Mouse (Mus musculus): ENCODE results near the gene Cd79b.

The Cd79b gene

DNA sequence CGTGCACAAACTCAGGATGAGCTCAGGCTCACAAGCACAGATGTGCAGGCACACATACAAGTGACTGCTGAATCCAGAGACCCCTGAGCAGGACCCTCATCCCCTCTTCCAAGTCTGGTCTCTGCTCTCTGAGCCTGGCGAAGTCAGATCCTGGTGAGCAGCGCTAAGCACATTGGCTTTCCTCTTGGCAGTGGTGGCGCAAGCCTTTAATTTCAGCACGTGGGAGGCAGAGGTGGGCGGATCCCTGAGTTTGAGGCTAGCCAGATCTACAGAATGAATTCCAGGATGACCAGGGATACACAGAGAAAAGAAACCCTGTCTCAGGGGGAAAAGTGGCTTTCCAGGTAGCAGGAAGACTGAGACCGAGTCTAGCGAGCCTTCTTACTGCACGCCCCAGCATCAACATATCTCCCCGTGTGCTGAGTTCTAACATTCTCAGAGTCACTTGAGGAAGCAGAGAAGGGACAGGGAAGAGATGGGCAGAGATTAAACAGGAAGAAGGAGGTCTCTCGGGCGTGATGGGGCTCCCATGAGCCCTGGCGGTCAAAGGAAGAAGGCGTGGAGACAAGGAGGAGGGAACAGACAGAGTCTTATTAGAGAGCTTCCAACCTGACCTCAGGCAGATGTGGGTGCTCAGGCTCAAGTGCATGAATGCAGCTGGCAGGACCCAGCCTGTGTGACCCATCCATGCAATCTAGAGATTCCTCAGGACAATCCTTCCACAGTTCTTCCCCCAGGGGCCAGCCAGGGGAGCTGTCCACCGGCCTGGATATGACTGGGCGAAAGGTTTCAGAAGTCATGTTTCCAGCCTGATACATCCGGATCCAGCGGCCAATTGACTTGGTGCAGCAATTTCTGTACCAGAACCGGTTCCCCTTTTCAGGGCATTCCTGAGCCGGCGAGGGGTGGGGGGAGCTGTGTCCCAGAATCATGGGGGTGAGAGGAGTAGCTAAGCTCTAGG lies 4.1 kb upstream of the Cd79b start:
- no peak for DNase-seq (ENCODE audit: low spot score in 2 of 2)

DNA sequence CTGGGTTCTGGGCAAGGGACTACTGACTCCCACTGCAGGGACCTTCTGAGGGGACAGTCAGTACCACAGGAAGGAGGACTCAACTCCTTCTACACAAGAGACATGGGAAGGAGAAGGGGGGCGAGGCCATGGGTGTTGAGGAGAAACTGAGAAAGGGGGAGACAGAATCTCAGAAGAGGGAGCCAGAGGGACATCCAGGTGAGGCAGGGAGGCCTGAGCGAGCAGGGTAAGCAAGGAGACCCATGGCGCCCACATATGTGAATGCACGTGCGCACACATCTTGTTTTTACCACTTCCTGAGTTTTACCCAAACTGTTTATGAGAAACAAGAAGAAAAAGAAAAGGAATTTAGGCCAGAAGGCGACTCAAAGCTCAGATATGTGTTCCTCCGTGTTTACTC lies 3.2 kb upstream of the Cd79b start:
- DNase-seq (ENCODE audit: low spot score in 2 of 2): no peak

DNA sequence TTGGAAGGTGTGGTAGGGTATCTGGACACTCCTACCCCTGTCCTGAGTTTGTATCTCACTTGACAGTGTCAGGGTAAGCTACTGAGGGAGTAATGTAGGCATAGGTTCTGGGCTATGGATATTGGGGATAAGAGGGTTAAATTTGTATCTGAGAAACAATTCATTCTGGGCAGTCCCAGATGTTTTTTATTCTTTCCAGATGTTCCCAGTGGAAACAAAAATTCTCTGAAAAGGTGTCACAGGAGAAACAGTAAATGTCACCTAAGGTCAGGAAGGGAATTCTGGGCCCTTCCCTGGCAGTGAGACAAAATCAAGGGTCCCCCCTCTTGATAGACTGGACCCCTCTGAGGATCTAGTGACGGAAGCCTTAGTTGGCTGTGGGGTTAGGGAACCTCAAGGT lies 1.9 kb upstream of the Cd79b start:
- DNase-seq (ENCODE audit: low spot score in 2 of 2): no peak

DNA sequence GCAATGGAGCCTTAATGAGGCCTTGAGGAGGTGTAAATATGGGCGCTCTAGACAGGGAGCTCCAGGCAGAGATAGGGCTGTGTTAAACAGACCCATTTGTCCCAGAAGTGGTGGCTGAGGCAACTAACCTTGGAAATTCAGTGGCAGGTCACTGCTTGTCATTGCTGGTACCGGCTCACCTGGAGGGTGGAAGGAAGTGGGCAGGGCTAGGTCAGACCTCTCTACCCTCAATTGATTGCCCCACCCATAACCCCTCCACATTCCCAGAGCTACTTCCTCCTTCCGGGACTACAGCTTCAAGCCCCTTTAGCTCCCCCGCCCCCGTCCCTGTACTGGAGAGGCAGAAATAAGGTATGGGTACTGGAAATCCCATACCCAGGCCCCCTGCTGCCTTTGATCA lies 1.0 kb downstream of the Cd79b start:
- DNase-seq (ENCODE audit: low spot score in 2 of 2): peak in 1 of 2 experiments; percentile 53

DNA sequence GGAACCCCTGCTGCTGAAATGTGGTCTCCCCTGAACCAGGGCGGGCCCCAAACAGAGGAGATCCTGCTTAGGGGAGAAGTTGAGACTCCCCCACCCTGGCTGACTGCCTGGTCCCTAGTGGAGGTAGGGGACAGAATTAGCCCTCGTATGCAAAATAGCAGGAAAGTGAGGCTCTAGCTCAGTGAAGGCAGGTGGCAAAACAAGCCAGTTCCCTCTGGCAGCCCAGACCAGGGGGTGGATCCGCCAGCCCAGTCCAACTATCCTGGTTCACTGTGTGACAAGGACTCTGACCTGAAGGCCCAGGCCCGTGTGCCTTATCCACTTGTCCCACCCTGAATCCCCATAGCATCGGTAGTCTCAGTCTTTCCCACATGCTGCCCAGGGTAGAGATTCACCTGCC lies 4.4 kb downstream of the Cd79b start:
- peak in 1 of 2 experiments; percentile 72 for DNase-seq (ENCODE audit: low spot score in 2 of 2)

GRCm38 (mm10) chr11:106308162-106308561 lies 6.4 kb downstream of the Cd79b start:
- peak in 1 of 2 experiments; percentile 81 for DNase-seq (ENCODE audit: low spot score in 2 of 2)

DNA sequence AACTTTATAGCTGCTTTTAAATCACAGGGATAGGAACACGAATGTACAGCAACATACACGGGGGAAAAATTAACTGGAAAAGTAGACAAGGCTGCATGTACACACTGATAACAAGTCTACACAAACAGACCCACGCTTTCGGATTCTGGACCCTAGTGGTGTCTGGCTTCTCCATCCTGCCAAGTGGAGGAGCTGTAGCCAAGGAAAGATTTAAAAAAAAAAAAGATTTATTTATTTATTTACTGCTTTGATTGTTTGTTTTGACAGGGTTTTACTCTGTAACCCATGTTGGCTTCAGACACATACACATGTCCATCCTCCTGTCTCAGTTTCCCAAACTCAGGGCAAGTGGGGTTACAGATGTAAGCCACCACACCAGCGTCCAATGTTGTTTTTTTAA lies 7.1 kb downstream of the Cd79b start:
- DNase-seq (ENCODE audit: low spot score in 2 of 2): no peak

DNA sequence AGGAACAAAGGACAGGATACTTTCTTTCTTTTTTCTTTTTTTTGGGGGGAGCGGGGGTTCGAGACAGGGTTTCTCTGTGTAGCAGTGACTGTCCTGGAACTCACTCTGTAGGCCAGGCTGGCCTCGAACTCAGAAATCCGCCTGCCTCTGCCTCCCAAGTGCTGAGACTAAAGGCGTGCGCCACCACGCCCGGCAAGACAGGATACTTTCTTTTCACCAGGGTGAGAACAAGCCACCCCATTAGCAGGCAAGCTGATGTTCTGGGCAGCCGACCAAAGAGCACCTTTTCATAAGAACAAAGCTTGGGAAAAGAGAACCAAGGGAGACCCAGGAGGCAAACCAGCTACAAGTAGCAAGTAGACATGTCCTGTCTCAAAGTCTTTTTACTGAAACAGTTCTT lies 7.8 kb downstream of the Cd79b start:
- DNase-seq (ENCODE audit: low spot score in 2 of 2): no peak

GRCm38 (mm10) chr11:106306065-106306385 lies 8.5 kb downstream of the Cd79b start:
- no peak for DNase-seq (ENCODE audit: low spot score in 2 of 2)

GRCm38 (mm10) chr11:106305348-106306064 lies 9.1 kb downstream of the Cd79b start:
- DNase-seq (ENCODE audit: low spot score in 2 of 2): no peak

DNA sequence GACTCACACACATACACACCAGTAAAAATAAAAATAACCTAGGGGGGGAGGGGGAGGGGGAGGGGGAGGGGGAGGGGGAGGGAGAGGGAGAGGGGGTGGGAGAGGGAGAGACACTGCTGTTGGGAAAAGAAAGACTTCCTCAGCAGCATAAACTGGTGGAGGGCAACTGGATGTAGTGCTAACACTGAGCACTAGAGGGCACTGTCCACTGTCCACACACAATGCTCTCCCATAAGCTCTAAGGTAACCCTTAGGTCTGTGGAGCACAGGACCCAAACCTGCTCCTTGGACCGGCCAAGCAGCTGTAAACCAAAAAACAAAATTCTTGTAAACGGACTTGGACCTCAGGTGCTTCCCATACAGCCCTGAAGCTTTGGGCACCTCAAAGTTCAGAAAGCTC lies 11.9 kb downstream of the Cd79b start:
- DNase-seq (ENCODE audit: low spot score in 2 of 2): peak in 1 of 2 experiments; percentile 79

- no peak for DNase-seq (ENCODE audit: low spot score in 2 of 2)
Observed at GRCm38 (mm10) chr11:106301765-106302164, 12.8 kb downstream of the Cd79b start, which contains the start of gene Gh. Gene Gh (minus strand): TSS chr11:106301865.

GRCm38 (mm10) chr11:106291861-106292260 lies 22.7 kb downstream of the Cd79b start:
- no peak for DNase-seq (ENCODE audit: low spot score in 2 of 2)

- DNase-seq (ENCODE audit: low spot score in 2 of 2): no peak
Observed at GRCm38 (mm10) chr11:106290376-106290775, 24.2 kb downstream of the Cd79b start.

GRCm38 (mm10) chr11:106289369-106289768 lies 25.2 kb downstream of the Cd79b start:
- DNase-seq (ENCODE audit: low spot score in 2 of 2): peak in 1 of 2 experiments; percentile 68

DNA sequence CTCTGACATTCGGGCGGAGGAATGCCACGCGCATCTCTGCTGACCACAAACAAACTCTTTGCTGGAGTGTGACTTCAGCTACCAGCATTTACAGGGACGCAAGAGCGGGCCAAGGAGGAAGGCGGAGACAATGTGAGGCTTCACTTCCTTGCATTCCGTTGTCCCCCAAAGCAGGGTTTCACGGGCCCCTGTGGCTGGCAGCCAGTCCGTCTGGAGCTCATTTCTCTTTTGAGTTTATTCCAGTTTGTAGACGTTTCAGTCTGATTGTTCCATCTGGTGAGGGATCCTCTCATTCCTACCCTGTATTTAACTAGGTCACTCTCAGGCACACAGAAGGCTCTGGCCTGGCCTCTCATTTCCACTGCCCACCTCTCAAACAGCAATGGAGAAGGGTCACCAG lies 27.6 kb downstream of the Cd79b start:
- no peak for DNase-seq (ENCODE audit: low spot score in 2 of 2)

DNA sequence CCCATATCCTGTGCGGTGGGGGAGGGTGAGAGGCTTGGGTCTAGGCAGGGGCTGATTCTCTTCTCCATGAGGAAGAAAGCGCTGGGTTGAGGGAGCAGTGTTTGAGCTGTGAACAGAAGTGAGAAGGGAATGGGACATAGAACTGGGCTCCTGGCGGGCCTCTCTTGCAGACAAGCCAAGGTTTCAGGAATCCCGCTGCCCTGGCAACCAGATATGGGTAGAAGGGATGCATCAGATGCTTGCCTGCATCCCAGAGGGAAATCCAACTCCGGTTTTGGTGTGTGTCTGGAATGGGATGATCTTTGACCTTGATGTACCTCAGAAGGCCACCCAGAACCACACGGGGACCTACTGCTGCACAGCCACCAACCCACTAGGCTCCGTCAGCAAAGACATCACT lies 28.4 kb downstream of the Cd79b start:
- no peak for DNase-seq (ENCODE audit: low spot score in 2 of 2)

DNA sequence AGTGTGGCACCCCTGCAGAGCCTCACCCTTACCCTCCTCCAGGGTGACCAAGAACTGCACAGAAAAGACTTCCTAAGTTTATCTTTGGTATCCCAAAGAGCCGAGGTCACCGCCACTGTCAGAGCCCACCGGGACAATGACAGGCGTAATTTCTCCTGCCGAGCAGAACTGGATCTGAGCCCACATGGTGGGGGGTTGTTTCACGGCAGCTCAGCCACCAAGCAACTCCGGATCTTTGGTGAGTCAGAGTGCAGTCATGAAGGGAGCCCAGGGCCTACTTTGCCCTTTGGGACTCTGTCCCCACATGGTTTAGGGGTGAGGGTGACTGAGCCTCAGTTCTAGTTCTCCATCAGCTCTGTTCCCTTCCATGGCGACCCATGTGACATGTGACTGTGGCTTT lies 30.4 kb downstream of the Cd79b start:
- no peak for DNase-seq (ENCODE audit: low spot score in 2 of 2)

GRCm38 (mm10) chr11:106283371-106283770 lies 31.2 kb downstream of the Cd79b start:
- DNase-seq (ENCODE audit: low spot score in 2 of 2): no peak

- DNase-seq (ENCODE audit: low spot score in 2 of 2): no peak
Observed at GRCm38 (mm10) chr11:106282452-106282851, 32.1 kb downstream of the Cd79b start.

GRCm38 (mm10) chr11:106276454-106276853 lies 38.1 kb downstream of the Cd79b start, which contains the start of gene Tcam1:
Gene Tcam1 (plus strand): TSS chr11:106276672.
- DNase-seq (ENCODE audit: low spot score in 2 of 2): peak; percentile 90 to 94

GRCm38 (mm10) chr11:106274971-106275411 lies 39.6 kb downstream of the Cd79b start:
- DNase-seq (ENCODE audit: low spot score in 2 of 2): peak in 1 of 2 experiments; percentile 28

- no peak for DNase-seq (ENCODE audit: low spot score in 2 of 2)
Observed at GRCm38 (mm10) chr11:106274374-106274773, 40.2 kb downstream of the Cd79b start.

Measured in spleen, postnatal 10 days (tissue).